ENCODE assay signal across 7 mouse cellular contexts in the genomic region with DNA sequence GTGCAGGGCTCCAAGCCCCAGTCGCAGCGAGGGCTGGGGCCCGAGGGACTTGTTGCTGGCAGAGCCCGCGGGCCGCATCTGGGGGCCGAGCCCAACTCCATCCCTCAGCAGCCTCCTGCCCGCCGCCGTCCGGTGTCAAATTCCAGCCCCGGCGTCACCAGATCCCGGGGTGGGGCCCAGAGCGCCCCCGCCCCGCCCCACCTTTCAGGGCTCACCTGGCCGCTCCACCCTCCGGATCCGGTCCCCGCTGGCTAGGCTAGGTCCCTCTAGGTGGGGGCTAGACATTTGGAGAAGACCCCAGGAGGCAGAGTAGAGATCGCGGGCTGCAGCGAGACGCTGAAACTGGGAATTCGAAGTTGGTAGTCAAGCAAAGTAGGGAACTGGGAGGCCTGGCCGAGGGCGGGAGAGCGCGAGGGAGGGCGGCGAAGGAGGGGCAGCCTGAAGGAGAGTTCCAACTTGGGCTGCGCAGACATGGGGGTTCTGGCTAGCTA. TPM values are rescaled to one million over a fixed set of nuclear protein-coding genes. Genes with fewer than 3 reads are reported as not detected.
DNase-seq lines count a peak whose midpoint lies in the region; TF ChIP-seq lines count a peak whose summit lies in the region.

A gene (minus strand): TSS at position 373 of the 491 bp plus-strand sequence.

- H3K79me2 ChIP-seq in MEL (ENCODE audit: control insufficient read depth, insufficient read depth, low read length, poor library complexity) = no peaks in the 10 kb centered on the region

- TF ChIP-seq RAD21 in MEL (IDR thresholded peaks at IDR 0.05; ENCODE audit: low read depth, low read length) = no peak

- DNase-seq in MEL (ENCODE audit: low read depth, low spot score) = no peak
- peak; percentile 39 for DNase-seq in gastrocnemius, postnatal 25 days
- peak; percentile 82 for DNase-seq in kidney, postnatal 10 days
- DNase-seq in lung, postnatal 4 days = peak; percentile 59 to 73
- DNase-seq in urinary bladder, postnatal 25 days (ENCODE audit: low spot score) = peak; percentile 66
- DNase-seq in layer of hippocampus, adult 9-11 months = no peak

- no peaks in the 10 kb centered on the region for H3K9me3 ChIP-seq in MEL (replicated peaks; ENCODE audit: insufficient read depth, low read length)

- H3K36me3 ChIP-seq in MEL (ENCODE audit: control insufficient read depth in 1 of 2, insufficient read depth in 2 of 2, low read length in 2 of 2) = peaks cover 0 to 9% of the 10 kb centered on the region in 2 experiments; a peak in 2 of 4 replicates

- TF ChIP-seq EP300 in MEL (IDR thresholded peaks at IDR 0.05; ENCODE audit: low read depth in 1 of 2, low read length in 2 of 2) = no peak

- H3K4me3 ChIP-seq in MEL (ENCODE audit: control insufficient read depth in 1 of 2, insufficient read depth in 1 of 2, low read depth in 2 of 2, low read length in 2 of 2) = no peak within 1 kb of the TSS
- peak within 1 kb of the TSS; percentile 20; the same call in 1 of the 2 replicates for H3K4me3 ChIP-seq in brown adipose tissue, adult 24 weeks (ENCODE audit: insufficient read depth, low read depth, low read length)

- H3K9ac ChIP-seq in MEL (ENCODE audit: control insufficient read depth, low read depth, low read length, poor library complexity, severe bottlenecking) = peak within 1 kb of the TSS; percentile 54; the same call in 1 of the 2 replicates

- H3K4me1 ChIP-seq in MEL (ENCODE audit: control insufficient read depth in 1 of 2, insufficient read depth in 2 of 2, low read length in 2 of 2) = peaks cover 0 to 18% of the 10 kb centered on the region in 2 experiments; a peak in 2 of 4 replicates
- H3K4me1 ChIP-seq in brown adipose tissue, adult 24 weeks (ENCODE audit: control insufficient read depth, insufficient read depth, insufficient read length, low read length) = no peaks in the 10 kb centered on the region

- H3K27me3 ChIP-seq in MEL (ENCODE audit: control insufficient read depth in 1 of 2, insufficient read depth in 2 of 2, low read length in 2 of 2) = no peaks in the 10 kb centered on the region

- TF ChIP-seq POLR2A in MEL (IDR thresholded peaks at IDR 0.05; ENCODE audit: control insufficient read depth in 1 of 2, insufficient read depth in 1 of 2, low read depth in 1 of 2, low read length in 2 of 2, poor library complexity in 1 of 2) = no peak

- H3K27ac ChIP-seq in MEL (ENCODE audit: control insufficient read depth, low read depth, low read length) = peak within 1 kb of the TSS; percentile 48
- H3K27ac ChIP-seq in brown adipose tissue, adult 24 weeks (replicated peaks; ENCODE audit: low read depth, low read length) = no peak within 1 kb of the TSS

- no peak for TF ChIP-seq CTCF in MEL (IDR thresholded peaks at IDR 0.05 in 2 of 3, conservative IDR thresholded peaks at IDR 0.05 in 1 of 3; ENCODE audit: control insufficient read depth in 1 of 3, insufficient read depth in 1 of 3, low read depth in 2 of 3, low read length in 3 of 3, poor library complexity in 1 of 3, severe bottlenecking in 1 of 3)

TF ChIP-seq in MEL, 35 proteins besides CTCF, POLR2A, EP300 and RAD21:
- TF ChIP-seq USF2 (IDR thresholded peaks at IDR 0.05; ENCODE audit: borderline replicate concordance in 1 of 2, insufficient read depth in 1 of 2, low read depth in 1 of 2, low read length in 2 of 2) (no peak), RCOR1 (IDR thresholded peaks at IDR 0.05; ENCODE audit: low read depth, low read length) (no peak)

RNA-seq across cellular contexts. Expression of the gene that starts here (rescaled TPM):
- total RNA-seq in MEL (2012; rRNA removed) = 0.08 TPM in 1 of 2 replicates, not detected in the other
- under 1 TPM in 1 of 2 experiments, not detected in 1; 0.21 TPM for polyA plus RNA-seq in MEL (2012; ENCODE audit: insufficient read depth in 1 of 2, insufficient read length in 2 of 2, low read depth in 1 of 2, low replicate concordance in 2 of 2, missing spikeins in 1 of 2)
- not detected in 2 replicates for polyA plus RNA-seq in brown adipose tissue, adult 24 weeks (2012; ENCODE audit: insufficient read depth, insufficient read length, missing spikeins)
- under 1 TPM; 0.18 to 0.48 TPM for total RNA-seq in gastrocnemius, postnatal 25 days (2021)

Comparison
In these comparisons a context has a peak if more than half of its experiments do, and no peak if none do; other contexts are left out.
1. Peak in DNase-seq in gastrocnemius, postnatal 25 days; RNA of the gene not detected or under 1 TPM.
2. DNase-seq: peak in kidney, postnatal 10 days (single experiment), lung, postnatal 4 days (2 of 2) and urinary bladder, postnatal 25 days (single experiment); none in MEL (single experiment) and layer of hippocampus, adult 9-11 months (single experiment).